Mouse (Mus musculus): ENCODE measurements around the gene Foxm1.

DNA sequence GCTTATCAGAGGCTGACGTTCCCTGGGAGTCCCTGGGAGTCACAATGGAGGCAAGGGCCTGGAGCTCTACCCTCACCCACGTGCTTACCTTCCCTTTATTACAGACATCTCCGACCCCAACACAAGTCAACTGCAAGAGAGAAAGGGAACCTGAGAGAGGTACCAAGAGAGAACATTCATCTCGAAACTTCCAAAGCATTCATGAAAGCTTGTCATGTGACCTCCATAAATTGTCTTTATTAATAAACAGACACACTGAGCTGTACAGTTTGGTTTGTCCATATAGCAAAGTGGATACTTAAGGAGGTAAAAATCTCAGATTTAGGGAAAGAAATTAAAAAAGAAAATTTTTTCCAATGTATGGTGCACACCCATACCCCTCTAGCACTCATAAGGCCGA, 53.4 kb downstream of the Foxm1 start:
- TF ChIP-seq CTCF (IDR thresholded peaks at IDR 0.05) (no peak), POLR2A (IDR thresholded peaks at IDR 0.05; ENCODE audit: insufficient read depth, low read depth, low read length) (no peak), EP300 (IDR thresholded peaks at IDR 0.05; ENCODE audit: insufficient read depth, low read depth, low read length) (no peak)

Measured in heart, adult 2 months (tissue).